Mouse (Mus musculus): Measurements from ENCODE around the gene Tex52.
"Not testable (repeated sequence)": the region's sequence is repeated elsewhere in the genome, so short reads cannot be mapped to it uniquely, and the experiment has no call there.

Tex52 gene

GRCm38 (mm10) chr6:128380594-128381167, 5.4 kb downstream of the Tex52 start:
- DNase-seq (ENCODE audit: low spot score) = not testable (repeated sequence)

DNA sequence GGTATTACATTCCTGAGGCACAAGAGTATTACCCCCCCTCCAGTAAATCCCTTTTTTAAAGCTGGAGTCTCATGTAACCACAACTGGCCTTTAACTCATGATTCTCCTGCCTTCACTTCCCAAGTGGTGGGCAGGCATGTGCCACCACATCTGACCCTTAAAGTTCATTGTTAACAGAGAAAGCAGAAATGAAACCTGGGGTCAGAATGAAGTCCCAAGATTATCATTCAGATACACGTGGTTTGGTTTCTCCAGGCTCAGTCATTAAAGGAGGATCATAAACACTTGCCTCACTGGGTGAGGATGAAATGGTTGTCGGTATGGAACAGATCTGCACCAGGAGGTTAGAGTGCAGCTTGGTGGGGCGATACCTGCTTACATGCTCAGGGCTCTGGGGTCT, 6.0 kb downstream of the Tex52 start:
- DNase-seq (ENCODE audit: low spot score) = no peak

GRCm38 (mm10) chr6:128383752-128384151, 8.5 kb downstream of the Tex52 start:
- no peak for DNase-seq (ENCODE audit: low spot score)

GRCm38 (mm10) chr6:128385026-128385425, 9.8 kb downstream of the Tex52 start:
- no peak for DNase-seq (ENCODE audit: low spot score)

- DNase-seq (ENCODE audit: low spot score) = no peak
Observed at GRCm38 (mm10) chr6:128389185-128389584, 13.9 kb downstream of the Tex52 start.

- no peak for DNase-seq (ENCODE audit: low spot score)
Observed at GRCm38 (mm10) chr6:128390683-128391082, 15.4 kb downstream of the Tex52 start.

GRCm38 (mm10) chr6:128397574-128398261, 22.5 kb downstream of the Tex52 start:
- DNase-seq (ENCODE audit: low spot score) = no peak

GRCm38 (mm10) chr6:128398996-128399395, 23.7 kb downstream of the Tex52 start, which contains the start of gene Nrip2:
Gene Nrip2, plus strand, starts transcription at chr6:128399296.
- no peak for DNase-seq (ENCODE audit: low spot score)

DNA sequence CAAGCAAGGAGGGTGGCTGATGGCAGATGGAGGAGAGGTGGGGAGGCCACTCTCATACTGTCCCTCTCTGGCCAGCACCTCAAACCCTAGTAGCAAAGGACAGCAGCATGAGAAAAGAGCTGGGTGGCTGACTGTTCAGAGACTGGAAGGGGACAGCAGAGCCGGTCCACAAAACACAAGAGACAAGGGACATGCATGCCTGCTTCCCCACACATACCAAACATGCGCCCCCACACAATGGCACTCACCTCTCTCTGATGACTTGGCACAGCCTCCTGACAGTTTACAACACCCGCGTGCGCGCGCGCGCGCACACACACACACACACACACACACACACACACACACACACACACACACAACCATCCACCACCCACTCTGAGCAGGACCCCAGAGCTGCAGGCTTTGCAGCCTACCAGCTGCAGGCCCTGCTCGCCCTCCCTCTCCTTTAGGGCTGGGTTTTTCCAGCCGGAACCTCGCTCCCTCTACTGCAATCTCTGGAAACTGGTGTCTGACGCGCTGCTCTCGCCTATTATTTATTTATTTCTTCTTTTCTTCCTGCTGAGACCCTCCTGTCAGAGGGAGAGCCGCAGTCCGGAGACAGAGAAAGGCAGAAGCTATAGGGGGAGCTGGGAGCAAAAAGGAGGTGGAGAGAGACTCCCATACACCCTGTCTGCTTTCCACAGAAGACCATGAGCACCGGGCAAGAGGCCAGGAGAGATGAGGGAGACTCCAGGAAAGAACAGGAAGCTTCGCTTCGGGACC, 24.3 kb downstream of the Tex52 start:
- DNase-seq (ENCODE audit: low spot score) = peak; percentile 64

DNA sequence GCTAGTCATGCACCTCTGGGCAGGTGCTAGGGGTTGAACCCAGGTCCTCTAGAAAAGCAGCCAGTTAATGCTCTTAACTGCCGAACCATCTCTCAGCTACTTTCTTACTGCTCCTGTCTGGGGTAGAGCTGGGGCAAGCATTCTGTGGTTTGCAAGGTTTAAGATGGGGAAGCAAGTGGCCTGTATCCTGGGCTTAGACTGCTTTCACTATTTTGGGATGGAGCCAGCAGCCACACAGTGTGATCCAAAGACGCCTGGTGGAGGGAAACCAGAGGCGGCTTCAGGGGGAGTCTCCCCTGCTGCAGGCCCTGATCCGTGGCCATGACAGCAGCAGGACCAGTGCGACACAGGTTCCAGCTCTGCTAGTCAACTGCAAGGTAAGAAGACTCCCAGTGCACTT, 29.5 kb downstream of the Tex52 start:
- no peak for DNase-seq (ENCODE audit: low spot score)

DNA sequence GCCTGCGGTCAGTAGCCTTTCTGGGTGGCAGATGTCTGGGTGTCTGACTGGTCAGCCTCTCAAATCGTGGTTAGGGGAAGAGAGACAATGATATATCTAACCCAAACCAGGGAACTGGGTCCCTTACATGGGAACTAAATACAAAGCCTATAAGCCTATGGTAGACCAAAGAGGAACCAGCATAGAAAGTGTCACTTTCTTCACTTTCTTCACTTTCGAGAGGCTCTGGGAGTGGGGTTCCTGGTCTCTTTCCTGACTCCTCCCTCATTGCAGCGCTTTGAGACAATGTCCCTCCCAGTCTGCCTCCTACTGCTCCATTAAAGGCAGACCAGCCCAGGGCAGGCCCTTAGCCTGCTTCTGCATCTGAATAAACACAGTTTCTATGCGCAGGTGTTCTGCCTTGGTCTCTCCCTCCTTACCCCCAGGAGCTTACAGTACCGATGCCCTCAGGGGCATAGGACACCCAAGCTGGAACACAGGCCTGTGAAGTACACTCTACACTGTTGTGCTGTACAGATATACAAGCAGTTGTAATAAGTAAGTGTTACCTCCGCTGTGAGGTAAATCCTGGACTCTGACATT, 33.4 kb downstream of the Tex52 start:
- no peak for DNase-seq (ENCODE audit: low spot score)

- DNase-seq (ENCODE audit: low spot score) = no peak
Observed at GRCm38 (mm10) chr6:128410305-128410704, 35.0 kb downstream of the Tex52 start.

DNA sequence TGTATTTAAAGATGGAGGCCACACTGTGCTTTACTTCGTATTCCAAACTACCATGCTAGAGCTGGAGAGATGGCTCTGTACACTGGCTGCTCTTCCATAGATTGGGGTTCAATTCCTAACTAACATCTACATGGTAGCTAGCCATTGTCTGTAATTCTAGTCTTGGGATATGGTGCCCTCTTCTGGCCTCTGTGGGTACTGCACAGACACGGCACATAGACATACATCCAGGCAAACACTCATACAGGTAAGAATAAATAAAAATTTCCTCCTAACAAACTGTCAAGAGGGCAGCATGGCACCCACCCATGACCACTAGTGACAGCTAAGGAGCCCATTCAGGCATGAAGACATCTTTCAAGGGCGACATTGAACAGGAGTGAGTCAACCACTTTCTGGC, 35.9 kb downstream of the Tex52 start:
- peak; percentile 67 for DNase-seq (ENCODE audit: low spot score)

- DNase-seq (ENCODE audit: low spot score) = no peak
Observed at GRCm38 (mm10) chr6:128416169-128416568, 40.9 kb downstream of the Tex52 start.

- DNase-seq (ENCODE audit: low spot score) = no peak
Observed at GRCm38 (mm10) chr6:128418076-128418475, 42.8 kb downstream of the Tex52 start.

DNA sequence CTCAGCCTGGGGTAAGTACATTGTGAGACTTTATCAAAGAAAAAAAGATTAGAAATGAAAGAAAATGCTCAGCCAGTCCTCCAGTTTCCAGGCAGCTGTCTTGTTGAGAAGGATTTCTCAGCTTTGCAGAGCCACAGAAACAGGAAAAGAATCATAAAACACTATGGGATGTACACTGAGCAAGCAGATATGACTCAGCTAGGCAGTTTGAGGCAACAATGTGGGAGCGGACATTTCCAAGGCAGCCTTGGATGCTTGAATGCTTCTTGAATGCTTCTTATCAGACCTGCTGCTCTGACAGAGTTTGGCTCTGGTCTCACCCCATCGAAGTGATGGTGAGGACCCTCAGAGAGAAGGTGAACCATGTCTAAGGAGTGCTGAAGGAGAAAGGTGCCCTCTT, 45.8 kb downstream of the Tex52 start:
- DNase-seq (ENCODE audit: low spot score) = no peak

DNA sequence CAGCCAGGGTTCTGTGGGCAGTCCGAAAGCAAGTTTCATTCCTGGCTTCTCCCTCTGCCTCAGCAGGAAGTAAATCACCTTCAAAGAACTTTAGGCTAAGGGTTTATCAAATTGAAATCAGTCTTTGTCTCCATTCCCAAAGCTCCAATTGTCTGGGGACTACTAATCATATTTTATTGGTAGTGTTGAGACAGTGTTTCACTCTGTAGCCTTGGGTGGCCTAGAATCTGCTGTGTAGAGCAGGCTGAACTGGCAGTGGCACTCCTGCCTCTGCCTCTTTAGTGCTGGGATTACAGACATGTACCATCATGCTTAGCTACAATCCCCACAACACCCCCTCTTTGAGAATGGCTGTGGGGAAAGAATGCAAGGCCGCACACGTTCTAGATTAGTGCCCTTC, 46.2 kb downstream of the Tex52 start:
- DNase-seq (ENCODE audit: low spot score) = no peak

DNA sequence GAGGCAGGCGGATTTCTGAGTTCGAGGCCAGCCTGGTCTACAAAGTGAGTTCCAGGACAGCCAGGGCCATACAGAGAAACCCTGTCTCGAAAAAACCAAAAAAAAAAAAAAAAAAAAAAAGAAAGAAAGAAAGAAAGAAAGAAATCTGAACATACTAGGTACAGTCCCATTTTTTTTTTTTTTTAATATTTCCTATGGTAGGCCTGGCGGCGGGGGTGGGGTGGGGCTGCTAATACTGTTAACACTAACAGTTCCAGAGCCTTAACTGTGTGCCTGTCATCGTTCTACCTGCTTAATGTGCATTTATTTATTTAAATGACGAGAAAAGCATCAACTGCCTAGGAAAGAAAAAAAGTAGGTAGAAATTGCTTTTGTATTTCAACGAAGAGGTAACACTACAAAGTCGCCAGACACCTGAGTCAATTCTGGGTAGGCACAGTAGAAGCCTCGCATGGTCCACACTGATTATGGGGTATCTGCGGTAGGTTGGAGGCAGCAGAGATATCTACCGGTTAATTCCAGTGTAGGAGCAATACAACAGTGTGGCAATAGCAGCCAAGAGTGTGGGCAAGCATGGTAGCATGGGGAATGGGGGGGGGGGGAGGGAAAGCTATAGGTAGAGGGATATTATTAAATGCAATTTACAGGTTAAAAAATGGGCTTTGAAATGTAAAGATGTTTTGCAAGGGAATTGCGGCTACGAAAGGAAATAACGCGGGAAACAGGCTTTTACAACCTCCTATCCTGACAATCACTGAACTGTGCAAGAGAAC, 48.4 kb downstream of the Tex52 start:
- no peak for DNase-seq (ENCODE audit: low spot score)

GRCm38 (mm10) chr6:128424269-128425019, 49.2 kb downstream of the Tex52 start, which contains the start of gene Itfg2:
Gene Itfg2, minus strand, starts transcription at chr6:128424931.
- peak; percentile 96 for DNase-seq (ENCODE audit: low spot score)

DNA sequence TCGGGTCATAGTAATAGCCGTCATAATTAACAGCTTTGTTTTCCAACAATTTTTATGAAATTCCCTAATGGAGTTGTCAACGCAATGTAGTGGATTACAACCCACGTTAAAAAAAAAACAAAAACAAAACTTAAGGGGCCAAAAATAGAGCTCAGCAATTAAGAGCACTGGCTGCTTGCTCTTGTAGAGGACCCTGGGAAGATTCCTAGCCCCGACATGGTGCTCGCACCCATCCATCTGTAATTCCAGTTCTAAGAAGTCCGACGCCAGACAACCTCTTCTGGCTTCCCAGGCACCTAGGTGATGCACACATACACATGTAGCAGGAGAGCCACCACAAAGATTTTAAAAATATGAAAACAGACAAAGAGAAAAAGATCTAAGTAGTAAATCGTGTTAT, 49.8 kb downstream of the Tex52 start:
- DNase-seq (ENCODE audit: low spot score) = no peak

GRCm38 (mm10) chr6:128427571-128427970, 52.3 kb downstream of the Tex52 start:
- no peak for DNase-seq (ENCODE audit: low spot score)
